Mouse (Mus musculus) hindbrain, embryonic 14.5 days (tissue): ENCODE measurements around the gene Adsl. TPM values are rescaled to one million over a fixed set of nuclear protein-coding genes. Genes with fewer than 3 reads are reported as not detected.
A peak's percentile ranks its signal among the peaks of the same experiment; 100 is the strongest.

Source experiments
- ATAC-seq: fragments of 200-750 bp; cut with Nextera tagmentation; 2 replicates; pipeline ENCODE4 v1.8.0; 2017; ENCODE audit warnings: moderate number of reproducible peaks, mild to moderate bottlenecking, moderate TSS enrichment, moderate library complexity; ENCODE audit not compliant: low FRiP score
- DNase-seq: peaks from one replicate; pipeline ENCODE4 v3.0.0-alpha.2; 2015; ENCODE audit warnings: low spot score
- H3K27ac ChIP-seq: fragments of 300-500 bp; sonication (generic); 2 replicates; pipeline ENCODE4 v1.5.1; 2014; ENCODE audit warnings: mild to moderate bottlenecking, moderate library complexity
- H3K27me3 ChIP-seq: fragments of 300-500 bp; sonication (generic); 2 replicates; pipeline ENCODE4 v1.6.1; 2014; ENCODE audit warnings: mild to moderate bottlenecking, low read length, mixed read lengths; ENCODE audit not compliant: control insufficient read depth, insufficient read depth
- H3K36me3 ChIP-seq: fragments of 300-500 bp; sonication (generic); replicated peaks from 2 replicates; pipeline ENCODE4 v1.6.1; 2014; ENCODE audit not compliant: control insufficient read depth, insufficient read depth
- H3K4me1 ChIP-seq: fragments of 300-500 bp; sonication (generic); replicated peaks from 2 replicates; pipeline ENCODE4 v1.6.1; 2014; ENCODE audit warnings: antibody characterized with exemption, low read length, mixed read lengths; ENCODE audit not compliant: control insufficient read depth, insufficient read depth
- H3K4me2 ChIP-seq: fragments of 300-500 bp; sonication (generic); replicated peaks from 2 replicates; pipeline ENCODE4 v1.6.1; 2014; ENCODE audit warnings: mild to moderate bottlenecking, moderate library complexity
- H3K4me3 ChIP-seq: fragments of 300-500 bp; sonication (generic); replicated peaks from 2 replicates; pipeline ENCODE4 v1.5.1; 2014; ENCODE audit warnings: mild to moderate bottlenecking, low read length
- H3K9ac ChIP-seq: fragments of 300-500 bp; sonication (generic); 2 replicates; pipeline ENCODE4 v1.6.1; 2014
- H3K9me3 ChIP-seq: fragments of 300-500 bp; sonication (generic); 2 replicates; pipeline ENCODE4 v1.6.1; 2016; ENCODE audit warnings: low read length; ENCODE audit not compliant: control insufficient read depth
- WGBS: fragments of 180-500 bp; shearing (Covaris S2); extraction: QIAGEN DNeasy Blood & Tissue Kit; methylation state at CpG from one replicate; pipeline ENCODE4 v1.1.7; 2014; 5-methylcytosine and 5-hydroxymethylcytosine counted together
- polyA plus RNA-seq: library from polyadenylated mRNA; unstranded; fragments of >200 nt; fragmentation: Nextera tagmentation; extraction: Ambion mirVana; gene quantifications from 2 replicates; pipeline ENCODE4 v1.2.1, GENCODE M21; 2014

Adsl gene
- polyA plus RNA-seq, 1 experiment from 2014 or later: 105 TPM

DNA sequence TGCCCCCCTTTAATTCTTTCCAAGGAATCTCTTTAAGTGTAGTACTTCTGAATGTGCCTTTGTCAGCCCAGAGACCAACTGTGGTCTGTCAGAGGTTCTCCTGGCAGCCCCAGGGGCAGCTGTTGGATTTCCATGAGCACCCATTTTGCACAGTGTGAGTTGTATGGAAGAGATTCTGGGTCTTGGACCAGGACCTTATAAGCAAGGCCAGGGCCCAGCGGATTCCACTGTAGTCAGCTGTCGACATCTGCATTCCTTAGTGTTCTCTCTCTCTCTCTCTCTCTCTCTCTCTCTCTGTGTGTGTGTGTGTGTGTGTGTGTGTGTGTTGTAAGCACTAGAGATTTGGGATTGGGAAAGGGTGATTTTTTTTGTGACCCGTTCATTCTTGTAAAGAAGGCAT is 11.6 kb upstream of the Adsl start:
- no peaks in the 10 kb centered on the region for H3K4me1 ChIP-seq
- no peak overlapping the region for H3K27ac ChIP-seq
- H3K36me3 ChIP-seq: peaks cover 49% of the 10 kb centered on the region
- H3K9me3 ChIP-seq: no peaks in the 10 kb centered on the region
- H3K4me2 ChIP-seq: no peak overlapping the region
- H3K9ac ChIP-seq: no peak overlapping the region
- ATAC-seq: no peak
- DNase-seq: no peak
- WGBS: 68% methylated on average over 3 of the region's 3 CpGs
- no peak overlapping the region for H3K4me3 ChIP-seq
- H3K27me3 ChIP-seq: no peaks in the 10 kb centered on the region

DNA sequence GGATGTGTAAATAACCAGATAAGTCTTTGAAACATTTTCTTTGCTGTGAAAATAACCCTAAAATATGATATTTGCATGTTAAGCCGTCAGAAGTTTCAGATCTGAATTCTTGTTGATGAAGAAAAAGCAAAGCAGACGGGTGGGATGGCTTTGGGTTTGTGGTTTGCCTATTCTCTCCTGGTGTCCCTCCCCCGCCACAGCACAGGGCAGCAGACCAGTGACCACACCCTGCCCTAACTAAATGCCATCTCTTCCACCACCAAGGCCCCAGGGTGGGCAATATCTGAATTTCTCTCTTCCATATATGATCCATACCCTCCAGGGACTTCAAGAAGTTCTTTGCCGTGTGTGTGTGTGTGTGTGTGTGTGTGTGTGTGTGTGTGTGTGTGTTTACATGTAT is 9.7 kb upstream of the Adsl start:
- H3K4me3 ChIP-seq: no peak overlapping the region
- H3K4me2 ChIP-seq: no peak overlapping the region
- DNase-seq: no peak
- no peak for ATAC-seq
- H3K27ac ChIP-seq: no peak overlapping the region
- H3K4me1 ChIP-seq: no peaks in the 10 kb centered on the region
- no peaks in the 10 kb centered on the region for H3K9me3 ChIP-seq
- 91% methylated on average over 4 of the region's 4 CpGs for WGBS
- H3K9ac ChIP-seq: no peak overlapping the region
- peaks cover 35% of the 10 kb centered on the region for H3K36me3 ChIP-seq
- H3K27me3 ChIP-seq: no peaks in the 10 kb centered on the region

DNA sequence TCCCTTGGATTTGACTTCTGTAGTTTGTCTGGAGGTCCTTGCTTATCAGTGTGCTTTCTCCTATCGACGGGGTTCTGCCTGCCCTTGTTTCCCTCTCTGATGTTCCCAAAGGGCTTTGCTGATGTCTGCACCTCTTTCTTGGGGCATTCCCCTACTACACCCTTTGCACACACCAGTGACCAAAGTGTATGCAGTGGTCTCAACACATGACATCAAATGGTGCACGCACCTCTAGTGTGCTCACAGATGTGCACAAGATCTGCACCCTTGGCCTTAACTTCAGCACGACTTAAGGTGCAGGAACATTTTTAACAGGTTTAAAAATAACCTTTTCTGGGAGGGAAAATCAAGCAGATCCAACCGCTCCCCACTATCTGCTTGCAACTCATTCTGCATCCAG is 8.9 kb upstream of the Adsl start:
- Histone ChIP-seq H3K4me2 (no peak overlapping the region), H3K27me3 (no peaks in the 10 kb centered on the region), H3K27ac (no peak overlapping the region), H3K4me3 (no peak overlapping the region), H3K4me1 (no peaks in the 10 kb centered on the region), H3K9me3 (no peaks in the 10 kb centered on the region), H3K36me3 (peaks cover 28% of the 10 kb centered on the region; the same call in 1 of the 2 replicates), H3K9ac (no peak overlapping the region)
- DNase-seq (no peak), ATAC-seq (no peak)
- 81% methylated on average over 5 of the region's 5 CpGs for WGBS

GRCm38 (mm10) chr15:80941468-80942040 is 6.7 kb upstream of the Adsl start:
- H3K27me3 ChIP-seq: no peaks in the 10 kb centered on the region
- H3K4me2 ChIP-seq: no peak overlapping the region
- H3K9ac ChIP-seq: no peak overlapping the region
- no peak overlapping the region for H3K4me3 ChIP-seq
- no peaks in the 10 kb centered on the region for H3K9me3 ChIP-seq
- H3K36me3 ChIP-seq: peaks cover 19% of the 10 kb centered on the region; the same call in 1 of the 2 replicates
- WGBS: 80% methylated on average over 6 of the region's 6 CpGs
- no peaks in the 10 kb centered on the region for H3K4me1 ChIP-seq
- DNase-seq (no peak), ATAC-seq (no peak)
- no peak overlapping the region for H3K27ac ChIP-seq

GRCm38 (mm10) chr15:80945851-80946250 is 2.4 kb upstream of the Adsl start:
- peaks cover 12% of the 10 kb centered on the region; the same call in 1 of the 2 replicates for H3K4me1 ChIP-seq
- H3K27me3 ChIP-seq: no peaks in the 10 kb centered on the region
- no peak overlapping the region for H3K27ac ChIP-seq
- no peaks in the 10 kb centered on the region for H3K9me3 ChIP-seq
- H3K4me2 ChIP-seq: no peak overlapping the region
- ATAC-seq (no peak), DNase-seq (no peak)
- H3K36me3 ChIP-seq: peaks cover 4% of the 10 kb centered on the region; the same call in 1 of the 2 replicates
- H3K9ac ChIP-seq: no peak overlapping the region
- 66% methylated on average over 3 of the region's 3 CpGs for WGBS
- no peak overlapping the region for H3K4me3 ChIP-seq

- Histone ChIP-seq H3K4me2 (peak overlapping the region; percentile 80), H3K4me3 (peak overlapping the region; percentile 90), H3K27ac (no peak overlapping the region), H3K9me3 (no peaks in the 10 kb centered on the region), H3K4me1 (peaks cover 12% of the 10 kb centered on the region; the same call in 1 of the 2 replicates), H3K9ac (peak overlapping the region; percentile 75; the same call in 1 of the 2 replicates), H3K36me3 (peaks cover 24% of the 10 kb centered on the region), H3K27me3 (no peaks in the 10 kb centered on the region)
- DNase-seq: no peak
- WGBS: 64% methylated on average over 4 of the region's 4 CpGs
- no peak for ATAC-seq
Observed at GRCm38 (mm10) chr15:80949431-80949830, 1.1 kb downstream of the Adsl start.

GRCm38 (mm10) chr15:80950055-80950454 is 1.8 kb downstream of the Adsl start:
- Histone ChIP-seq H3K4me3 (no peak overlapping the region), H3K9me3 (no peaks in the 10 kb centered on the region), H3K4me2 (no peak overlapping the region), H3K4me1 (peaks cover 12% of the 10 kb centered on the region; the same call in 1 of the 2 replicates), H3K9ac (no peak overlapping the region), H3K27me3 (no peaks in the 10 kb centered on the region), H3K27ac (no peak overlapping the region), H3K36me3 (peaks cover 30% of the 10 kb centered on the region)
- DNase-seq (no peak), ATAC-seq (no peak)
- WGBS: 92% methylated on average over 7 of the region's 7 CpGs

- Histone ChIP-seq H3K27me3 (no peaks in the 10 kb centered on the region), H3K9ac (no peak overlapping the region), H3K27ac (no peak overlapping the region), H3K9me3 (no peaks in the 10 kb centered on the region), H3K4me2 (no peak overlapping the region), H3K4me1 (peaks cover 10% of the 10 kb centered on the region; the same call in 1 of the 2 replicates), H3K4me3 (no peak overlapping the region), H3K36me3 (peaks cover 69% of the 10 kb centered on the region)
- DNase-seq: no peak
- WGBS: 93% methylated on average over 9 of the region's 9 CpGs
- no peak for ATAC-seq
Observed at GRCm38 (mm10) chr15:80953971-80954370, 5.7 kb downstream of the Adsl start.

DNA sequence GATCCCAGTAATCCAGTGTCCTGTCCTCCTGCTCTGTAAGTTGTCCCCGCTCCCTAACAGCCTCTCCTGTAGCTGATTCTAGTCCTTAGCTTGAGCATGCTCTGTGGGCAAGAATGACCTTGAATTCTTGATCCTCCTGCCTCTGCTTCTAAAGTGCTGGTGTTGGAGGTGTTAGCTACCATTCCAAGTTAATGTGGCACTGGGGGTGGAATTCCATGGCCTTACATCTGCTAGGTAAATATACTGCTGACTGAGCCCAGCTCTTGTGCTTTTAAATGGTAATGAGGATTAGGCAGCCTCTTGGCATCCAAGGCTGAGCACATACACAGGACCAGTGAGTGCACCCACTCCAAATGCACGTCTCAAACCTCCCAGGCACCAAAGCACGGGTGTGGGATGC is 6.6 kb downstream of the Adsl start:
- DNase-seq (no peak), ATAC-seq (no peak)
- Histone ChIP-seq H3K9me3 (no peaks in the 10 kb centered on the region), H3K4me1 (0 out of 2 replicates have a peak, but pooled peaks cover under 1% of the 10 kb centered on the region), H3K27me3 (no peaks in the 10 kb centered on the region), H3K27ac (no peak overlapping the region), H3K4me3 (no peak overlapping the region), H3K9ac (no peak overlapping the region), H3K4me2 (no peak overlapping the region), H3K36me3 (peaks cover 77% of the 10 kb centered on the region)
- WGBS: 82% methylated on average over 3 of the region's 3 CpGs
